In genomic region chr7:25035916-25036315, GRCm38 (mm10) we compare ENCODE assay signal across 8 mouse cellular contexts. TPM values are rescaled to one million over a fixed set of nuclear protein-coding genes. Genes with fewer than 3 reads are reported as not detected.
A peak's percentile ranks its signal among the peaks of the same experiment; 100 is the strongest.
DNase-seq lines count a peak whose midpoint lies in the region; ATAC-seq and TF ChIP-seq lines count a peak whose summit lies in the region.

No protein-coding gene starts in this region.

- H3K36me3 ChIP-seq in kidney, embryonic 15.5 days: peaks cover 57% of the 10 kb centered on the region
- H3K36me3 ChIP-seq in thymus, adult 2 months (ENCODE audit: control insufficient read depth, insufficient read depth, low read length): no peaks in the 10 kb centered on the region

- intact Hi-C loops in left cerebral cortex, postnatal 4 days (cut with DNase I): no loop called here

- DNase-seq in kidney, adult 18-20 months: peak; percentile 72
- DNase-seq in adrenal gland, adult 18-20 months (ENCODE audit: low spot score in 2 of 2): peak; percentile 66
- DNase-seq in embryo, embryonic 10.5 days (ENCODE audit: low spot score): peak; percentile 84
- DNase-seq in left cerebral cortex, postnatal 4 days: peak; percentile 86
- DNase-seq in thymus, adult 2 months: peak; percentile 72

- no peak overlapping the region for H3K4me2 ChIP-seq in kidney, embryonic 15.5 days

- peak; percentile 64; the same call in 1 of the 2 replicates for TF ChIP-seq CTCF in olfactory bulb, adult 2 months (IDR thresholded peaks at IDR 0.05; ENCODE audit: insufficient read depth, low read depth, low read length)
- TF ChIP-seq CTCF in thymus, adult 2 months (IDR thresholded peaks at IDR 0.05; ENCODE audit: borderline replicate concordance, control insufficient read depth, extremely low read depth, insufficient read depth, low read length, poor library complexity): no peak

- no peak overlapping the region for H3K4me3 ChIP-seq in kidney, embryonic 15.5 days (replicated peaks)
- H3K4me3 ChIP-seq in olfactory bulb, adult 2 months (ENCODE audit: insufficient read depth, low read depth, low read length): no peak overlapping the region
- H3K4me3 ChIP-seq in thymus, adult 2 months (ENCODE audit: control insufficient read depth, insufficient read depth, low read length): no peak overlapping the region

- TF ChIP-seq POLR2A in olfactory bulb, adult 2 months (IDR thresholded peaks at IDR 0.05; ENCODE audit: insufficient read depth, low read depth, low read length): no peak
- TF ChIP-seq POLR2A in thymus, adult 2 months (IDR thresholded peaks at IDR 0.05; ENCODE audit: control insufficient read depth, extremely low read depth, insufficient read depth, low read length, poor library complexity): no peak

- WGBS in kidney, embryonic 15.5 days: 60% methylated on average over 7 of the region's 7 CpGs
- WGBS in olfactory bulb, adult 2 months: 43% methylated on average over 7 of the region's 7 CpGs
- WGBS in thymus, adult 2 months: 44% methylated on average over 7 of the region's 7 CpGs

- H3K4me1 ChIP-seq in kidney, embryonic 15.5 days: no peaks in the 10 kb centered on the region
- peaks cover 2% of the 10 kb centered on the region; the same call in 1 of the 2 replicates for H3K4me1 ChIP-seq in olfactory bulb, adult 2 months (ENCODE audit: control insufficient read depth, insufficient read depth, low read length)
- no peaks in the 10 kb centered on the region for H3K4me1 ChIP-seq in thymus, adult 2 months (replicated peaks; ENCODE audit: control insufficient read depth, insufficient read depth, low read length)

- H3K27me3 ChIP-seq in kidney, embryonic 15.5 days: no peaks in the 10 kb centered on the region
- H3K27me3 ChIP-seq in thymus, adult 2 months (ENCODE audit: control insufficient read depth, insufficient read depth, low read length): no peaks in the 10 kb centered on the region

- no peak overlapping the region for H3K27ac ChIP-seq in kidney, embryonic 15.5 days
- H3K27ac ChIP-seq in olfactory bulb, adult 2 months (ENCODE audit: insufficient read depth, low read depth, low read length): no peak overlapping the region
- H3K27ac ChIP-seq in thymus, adult 2 months (ENCODE audit: control insufficient read depth, insufficient read depth, low read length): no peak overlapping the region

- ATAC-seq in kidney, embryonic 15.5 days (replicated peaks; ENCODE audit: low FRiP score): no peak
- ATAC-seq in hematopoietic stem cell, adult 5-6 weeks (replicated peaks in 1 of 2; ENCODE audit: insufficient read depth in 1 of 2, low FRiP score in 2 of 2, low TSS enrichment in 1 of 2, low read depth in 1 of 2, poor library complexity in 2 of 2, severe bottlenecking in 2 of 2): peak; percentile 27 to 68; a peak in 2 of 4 replicates

- H3K9me3 ChIP-seq in kidney, embryonic 15.5 days (replicated peaks): no peaks in the 10 kb centered on the region

- H3K9ac ChIP-seq in kidney, embryonic 15.5 days: no peak overlapping the region

RNA-seq across cellular contexts. Expression of gene Atp1a3, which starts 30.2 kb away (rescaled TPM):
- 0.68 and 2.1 TPM in 2 replicates for polyA plus RNA-seq in kidney, embryonic 15.5 days (2015; fragmentation: Nextera tagmentation; extraction: Ambion mirVana)
- total RNA-seq in adrenal gland, adult 18-20 months (2021): 100 to 1,000 TPM in 1 of 2 experiments, 10 to 100 TPM in 1; 30.2 to 121 TPM
- total RNA-seq in hematopoietic stem cell, adult 5-6 weeks (2017): 7.7 and 9.9 TPM in 2 replicates
- 1,000 to 10,000 TPM; 1,141 to 1,280 TPM for total RNA-seq in left cerebral cortex, postnatal 4 days (2021)
- 361 and 745 TPM in 2 replicates for polyA plus RNA-seq in olfactory bulb, adult 2 months (2012; ENCODE audit: insufficient read depth, insufficient read length, low replicate concordance, missing spikeins)
- polyA plus RNA-seq in thymus, adult 2 months (2012; rRNA removed): 5.6 and 7.1 TPM in 2 replicates

RNA-seq across cellular contexts. Expression of gene Grik5, which starts 36.2 kb away (rescaled TPM):
- polyA plus RNA-seq in kidney, embryonic 15.5 days (2015; fragmentation: Nextera tagmentation; extraction: Ambion mirVana): 5.1 and 7.0 TPM in 2 replicates
- total RNA-seq in adrenal gland, adult 18-20 months (2021): 10 to 100 TPM; 15.3 to 17.2 TPM
- 11.4 and 36.2 TPM in 2 replicates for total RNA-seq in hematopoietic stem cell, adult 5-6 weeks (2017)
- total RNA-seq in left cerebral cortex, postnatal 4 days (2021): 100 to 1,000 TPM; 204 to 219 TPM
- not detected in 2 replicates for polyA plus RNA-seq in olfactory bulb, adult 2 months (2012; ENCODE audit: insufficient read depth, insufficient read length, low replicate concordance, missing spikeins)
- 19.1 and 23.0 TPM in 2 replicates for polyA plus RNA-seq in thymus, adult 2 months (2012; rRNA removed)

RNA-seq across cellular contexts. Expression of gene Zfp574, which starts 36.5 kb away (rescaled TPM):
- 33.9 and 37.1 TPM in 2 replicates for polyA plus RNA-seq in kidney, embryonic 15.5 days (2015; fragmentation: Nextera tagmentation; extraction: Ambion mirVana)
- total RNA-seq in adrenal gland, adult 18-20 months (2021): 10 to 100 TPM; 18.6 to 19.6 TPM
- 6.3 and 6.6 TPM in 2 replicates for total RNA-seq in hematopoietic stem cell, adult 5-6 weeks (2017)
- total RNA-seq in left cerebral cortex, postnatal 4 days (2021): 10 to 100 TPM; 25.2 to 26.9 TPM
- polyA plus RNA-seq in olfactory bulb, adult 2 months (2012; ENCODE audit: insufficient read depth, insufficient read length, low replicate concordance, missing spikeins): not detected in 2 replicates
- 65.0 and 68.8 TPM in 2 replicates for polyA plus RNA-seq in thymus, adult 2 months (2012; rRNA removed)

Comparison
In these comparisons a context has a peak if more than half of its experiments do, and no peak if none do; other contexts are left out.
1. RNA of gene Atp1a3, which starts 30.2 kb away (total RNA-seq): 1,141 to 1,280 TPM in left cerebral cortex, postnatal 4 days; 30.2 to 121 TPM in adrenal gland, adult 18-20 months and 7.7 to 9.9 TPM in hematopoietic stem cell, adult 5-6 weeks; every median in the first group is over 4 times any median in the second.
2. Peak in every context shown above with its lines, with median percentiles within 50 percentile points of each other: DNase-seq.